In genomic region chr3:54611431-54611990, GRCm38 (mm10) we compare ENCODE assay signal across 26 mouse cellular contexts.
DNase-seq lines count a peak whose midpoint lies in the region; ATAC-seq and TF ChIP-seq lines count a peak whose summit lies in the region.
"Had no signal": no experiment of that assay in that cellular context is flagged by ENCODE, and none has a peak within 500 bp of the region (broad histone marks: within the 10 kb centered on the region; RNA-seq: fewer than 3 reads in every experiment).

No protein-coding gene starts in this region.

- peaks cover 13% of the 10 kb centered on the region for H3K4me1 ChIP-seq in bone marrow macrophage, adult 2 months (ENCODE audit: control insufficient read depth, insufficient read depth, low read length)
- no peaks in the 10 kb centered on the region for H3K4me1 ChIP-seq in kidney, adult 2 months (ENCODE audit: control insufficient read depth, insufficient read depth, low read length)
- H3K4me1 ChIP-seq: forebrain, embryonic 12.5 days; liver, embryonic 12.5 days; neural tube, embryonic 15.5 days had no signal

- ATAC-seq in megakaryocyte, adult 5-6 weeks (ENCODE audit: poor library complexity, severe bottlenecking) = peak; percentile 45
- ATAC-seq: hindbrain, postnatal 0 days; intestine, postnatal 0 days; liver, embryonic 12.5 days; Patski had no signal

- 62% methylated on average over 10 of the region's 10 CpGs for WGBS in kidney, adult 2 months

- H3K4me3 ChIP-seq in bone marrow macrophage, adult 2 months (ENCODE audit: insufficient read depth, low read length) = no peak overlapping the region
- H3K4me3 ChIP-seq in kidney, adult 2 months (ENCODE audit: insufficient read depth, low read depth, low read length) = no peak overlapping the region
- H3K4me3 ChIP-seq: forebrain, embryonic 12.5 days; layer of hippocampus, adult 2 months; limb, embryonic 12.5 days; liver, embryonic 12.5 days; neural tube, embryonic 15.5 days had no signal

- no peaks in the 10 kb centered on the region for H3K27me3 ChIP-seq in kidney, adult 2 months (replicated peaks; ENCODE audit: control insufficient read depth, insufficient read depth, low read length)
- H3K27me3 ChIP-seq: forebrain, embryonic 12.5 days; limb, embryonic 12.5 days; liver, embryonic 12.5 days; neural tube, embryonic 15.5 days; Patski had no signal

- TF ChIP-seq CTCF in bone marrow macrophage, adult 2 months (IDR thresholded peaks at IDR 0.05; ENCODE audit: low read depth, low read length) = no peak
- no peak for TF ChIP-seq CTCF in kidney, adult 2 months (conservative IDR thresholded peaks at IDR 0.05; ENCODE audit: insufficient read depth, insufficient read length, low read depth, low read length)

- no peaks in the 10 kb centered on the region for H3K36me3 ChIP-seq in kidney, adult 2 months (ENCODE audit: control insufficient read depth, insufficient read depth, low read length)
- H3K36me3 ChIP-seq: forebrain, embryonic 12.5 days; limb, embryonic 12.5 days; liver, embryonic 12.5 days; neural tube, embryonic 15.5 days had no signal

- no peak for TF ChIP-seq POLR2A in bone marrow macrophage, adult 2 months (IDR thresholded peaks at IDR 0.05; ENCODE audit: borderline replicate concordance, low read depth, low read length)
- no peak for TF ChIP-seq POLR2A in kidney, adult 2 months (IDR thresholded peaks at IDR 0.05; ENCODE audit: low read depth, low read length)

- H3K27ac ChIP-seq in bone marrow macrophage, adult 2 months (ENCODE audit: insufficient read depth, low read depth, low read length) = peak overlapping the region; percentile 61
- no peak overlapping the region for H3K27ac ChIP-seq in kidney, adult 2 months (ENCODE audit: insufficient read depth, low read depth, low read length)
- H3K27ac ChIP-seq: forebrain, embryonic 12.5 days; hindbrain, postnatal 0 days; kidney, postnatal 0 days; layer of hippocampus, adult 2 months; limb, embryonic 12.5 days; liver, embryonic 12.5 days; neural tube, embryonic 15.5 days; stomach, postnatal 0 days had no signal

- peak; percentile 20 for DNase-seq in embryo, embryonic 10 days (ENCODE audit: low spot score)
- no peak for DNase-seq in embryo, embryonic 9.5 days (ENCODE audit: extremely low spot score)
- DNase-seq in fibroblast of lung, adult 2 months (ENCODE audit: low read depth) = peak; percentile 62
- no peak for DNase-seq in kidney, adult 2 months
- no peak for DNase-seq in lung, postnatal 10 days
- no peak for DNase-seq in thymus, postnatal 10 days (ENCODE audit: low spot score in 2 of 2)
- DNase-seq: adrenal gland, adult 8-10 months; cerebellum, adult 18-20 months; cerebellum, postnatal 14 days; embryo, embryonic 11 days; lung, adult 18-20 months; lung, postnatal 36 days; right cerebral cortex, adult 18-20 months; thymus, adult 2 months had no signal

Comparison
In these comparisons a context has a peak if more than half of its experiments do, and no peak if none do; other contexts are left out.
1. DNase-seq: peak in embryo, embryonic 10 days (single experiment) and fibroblast of lung, adult 2 months (single experiment); none in embryo, embryonic 9.5 days (single experiment), kidney, adult 2 months (single experiment), lung, postnatal 10 days (single experiment) and thymus, postnatal 10 days (0 of 2).